Mouse (Mus musculus) embryonic facial prominence, embryonic 13.5 days (tissue): Measurements from ENCODE around the gene Krt28. TPM values are rescaled to one million over a fixed set of nuclear protein-coding genes. Genes with fewer than 3 reads are reported as not detected.

ENCODE experiments used
- ATAC-seq: fragments of 200-750 bp; cut with Nextera tagmentation; 2 replicates; pipeline ENCODE4 v1.8.0; 2017; ENCODE audit warnings: low read depth; ENCODE audit not compliant: insufficient number of reproducible peaks, insufficient read depth, low FRiP score, low TSS enrichment
- H3K27ac ChIP-seq: fragments of 300-500 bp; sonication (generic); 2 replicates; pipeline ENCODE4 v1.5.1; 2015; ENCODE audit warnings: moderate library complexity, mild to moderate bottlenecking, inconsistent platforms
- H3K27me3 ChIP-seq: fragments of 300-500 bp; sonication (generic); 2 replicates; pipeline ENCODE4 v1.6.1; 2015; ENCODE audit warnings: mild to moderate bottlenecking, inconsistent platforms
- H3K36me3 ChIP-seq: fragments of 300-500 bp; sonication (generic); 2 replicates; pipeline ENCODE4 v1.6.1; 2015; ENCODE audit warnings: mild to moderate bottlenecking, inconsistent platforms
- H3K4me1 ChIP-seq: fragments of 300-500 bp; sonication (generic); 2 replicates; pipeline ENCODE4 v1.6.1; 2015; ENCODE audit warnings: inconsistent platforms
- H3K4me2 ChIP-seq: fragments of 300-500 bp; sonication (generic); 2 replicates; pipeline ENCODE4 v1.6.1; 2015; ENCODE audit warnings: moderate library complexity, mild to moderate bottlenecking, inconsistent platforms
- H3K4me3 ChIP-seq: fragments of 300-500 bp; sonication (generic); 2 replicates; pipeline ENCODE4 v1.5.1; 2015; ENCODE audit warnings: mild to moderate bottlenecking, inconsistent platforms
- H3K9ac ChIP-seq: fragments of 300-500 bp; sonication (generic); 2 replicates; pipeline ENCODE4 v1.6.1; 2015; ENCODE audit warnings: mild to moderate bottlenecking, inconsistent platforms
- H3K9me3 ChIP-seq: fragments of 300-500 bp; sonication (generic); 2 replicates; pipeline ENCODE4 v1.6.1; 2016; ENCODE audit warnings: inconsistent platforms
- WGBS: fragments of 180-500 bp; shearing (Covaris S2); methylation state at CpG from one replicate; pipeline ENCODE4 v1.1.7; 2015; ENCODE audit warnings: mixed read lengths; 5-methylcytosine and 5-hydroxymethylcytosine counted together
- polyA plus RNA-seq: library from polyadenylated mRNA; unstranded; fragments of >200 nt; fragmentation: Nextera tagmentation; extraction: Ambion mirVana; gene quantifications from 2 replicates; pipeline ENCODE4 v1.2.1, GENCODE M21; 2015

Gene Krt28
- polyA plus RNA-seq, 1 experiment from 2014 or later, result 1.4 TPM

DNA sequence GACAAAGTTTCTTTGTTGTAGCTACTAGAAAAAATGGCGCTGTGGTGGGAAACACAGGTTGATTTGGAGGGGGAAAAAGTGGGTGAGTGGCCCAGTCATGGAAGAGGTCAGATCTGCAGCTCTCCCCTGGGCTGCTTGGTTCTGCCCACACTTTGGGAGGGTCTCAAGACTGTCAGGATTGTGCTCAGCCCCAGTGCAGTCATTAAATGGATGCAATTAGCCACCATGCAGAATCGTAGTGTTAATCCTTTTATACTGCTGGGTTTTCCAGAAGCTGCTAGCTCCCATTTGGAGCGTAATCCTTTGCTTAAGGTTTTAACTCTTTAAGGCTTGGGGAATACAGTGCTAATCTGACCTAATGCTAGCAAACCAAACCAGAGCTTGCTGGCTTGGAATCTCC, 21.3 kb upstream of the Krt28 start:
- Histone ChIP-seq H3K4me3 (no peak overlapping the region), H3K9me3 (no peaks in the 10 kb centered on the region), H3K4me2 (no peak overlapping the region), H3K27ac (no peak overlapping the region), H3K27me3 (peaks cover 11% of the 10 kb centered on the region), H3K4me1 (0 out of 2 replicates have a peak, but pooled peaks cover 3% of the 10 kb centered on the region), H3K9ac (no peak overlapping the region), H3K36me3 (no peaks in the 10 kb centered on the region)
- ATAC-seq, result no peak
- WGBS, result 33% methylated on average over 3 of the region's 3 CpGs

GRCm38 (mm10) chr11:99392492-99392891, 17.8 kb upstream of the Krt28 start:
- ATAC-seq, result no peak
- H3K27ac ChIP-seq, result no peak overlapping the region
- WGBS, result 83% methylated on average over 10 of the region's 10 CpGs

GRCm38 (mm10) chr11:99391375-99391774, 16.7 kb upstream of the Krt28 start:
- 67% methylated on average over 6 of the region's 6 CpGs for WGBS
- Histone ChIP-seq H3K27ac (peak overlapping the region; percentile 64; the same call in 1 of the 2 replicates), H3K4me1 (0 out of 2 replicates have a peak, but pooled peaks cover 10% of the 10 kb centered on the region)

More at GRCm38 (mm10) chr11:99392492-99392891, 17.8 kb upstream of the Krt28 start:
- H3K4me1 ChIP-seq, result 0 out of 2 replicates have a peak, but pooled peaks cover 3% of the 10 kb centered on the region
- H3K4me3 ChIP-seq, result no peak overlapping the region
- H3K9ac ChIP-seq, result no peak overlapping the region
- no peaks in the 10 kb centered on the region for H3K9me3 ChIP-seq
- H3K36me3 ChIP-seq, result no peaks in the 10 kb centered on the region
- H3K4me2 ChIP-seq, result no peak overlapping the region
- 0 out of 2 replicates have a peak, but pooled peaks cover 4% of the 10 kb centered on the region for H3K27me3 ChIP-seq

DNA sequence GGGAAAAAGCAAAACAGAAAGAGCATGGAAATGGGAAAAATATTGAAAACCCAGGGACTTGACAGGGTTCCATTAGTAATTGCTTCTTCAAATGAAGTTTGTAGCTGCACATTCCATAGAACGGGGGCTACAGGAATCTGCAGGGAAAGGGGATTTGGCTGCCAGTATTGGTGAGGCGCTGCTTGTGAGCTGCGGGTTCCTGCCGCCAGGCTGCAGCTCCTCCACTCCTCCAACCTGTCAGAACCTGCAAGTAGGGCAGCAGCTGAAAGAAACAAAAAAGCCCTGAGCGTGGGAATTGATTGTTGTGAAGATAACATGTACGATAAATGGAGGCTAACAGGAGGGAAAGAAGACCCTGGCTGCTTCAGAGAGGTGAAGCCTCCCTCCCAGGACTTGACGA, 16.2 kb upstream of the Krt28 start:
- H3K4me2 ChIP-seq, result no peak overlapping the region; the same call in 1 of the 2 replicates
- 63% methylated on average over 7 of the region's 7 CpGs for WGBS
- H3K9ac ChIP-seq, result no peak overlapping the region
- H3K4me3 ChIP-seq, result no peak overlapping the region
- H3K27me3 ChIP-seq, result no peaks in the 10 kb centered on the region
- ATAC-seq, result no peak
- peak overlapping the region; percentile 64; the same call in 1 of the 2 replicates for H3K27ac ChIP-seq
- no peaks in the 10 kb centered on the region for H3K9me3 ChIP-seq
- H3K36me3 ChIP-seq, result no peaks in the 10 kb centered on the region
- H3K4me1 ChIP-seq, result 0 out of 2 replicates have a peak, but pooled peaks cover 10% of the 10 kb centered on the region

More at GRCm38 (mm10) chr11:99391375-99391774, 16.7 kb upstream of the Krt28 start:
- no peaks in the 10 kb centered on the region for H3K36me3 ChIP-seq
- no peak for ATAC-seq
- no peak overlapping the region for H3K9ac ChIP-seq
- no peaks in the 10 kb centered on the region for H3K9me3 ChIP-seq
- H3K4me3 ChIP-seq, result no peak overlapping the region
- no peak overlapping the region; the same call in 1 of the 2 replicates for H3K4me2 ChIP-seq
- H3K27me3 ChIP-seq, result no peaks in the 10 kb centered on the region

GRCm38 (mm10) chr11:99389264-99389663, 14.6 kb upstream of the Krt28 start, which contains the start of gene Krt10:
Gene Krt10 (minus strand): TSS chr11:99389364.
- no peak within 1 kb of the TSS for H3K9ac ChIP-seq
- no peak within 1 kb of the TSS for H3K4me3 ChIP-seq
- WGBS, result 84% methylated on average over 4 of the region's 4 CpGs
- ATAC-seq, result no peak
- H3K4me1 ChIP-seq, result 0 out of 2 replicates have a peak, but pooled peaks cover 10% of the 10 kb centered on the region
- no peak within 1 kb of the TSS for H3K4me2 ChIP-seq
- H3K27ac ChIP-seq, result no peak within 1 kb of the TSS
- H3K9me3 ChIP-seq, result no peaks in the 10 kb centered on the region
- H3K27me3 ChIP-seq, result peaks cover 2% of the 10 kb centered on the region; the same call in 1 of the 2 replicates
- no peaks in the 10 kb centered on the region for H3K36me3 ChIP-seq

DNA sequence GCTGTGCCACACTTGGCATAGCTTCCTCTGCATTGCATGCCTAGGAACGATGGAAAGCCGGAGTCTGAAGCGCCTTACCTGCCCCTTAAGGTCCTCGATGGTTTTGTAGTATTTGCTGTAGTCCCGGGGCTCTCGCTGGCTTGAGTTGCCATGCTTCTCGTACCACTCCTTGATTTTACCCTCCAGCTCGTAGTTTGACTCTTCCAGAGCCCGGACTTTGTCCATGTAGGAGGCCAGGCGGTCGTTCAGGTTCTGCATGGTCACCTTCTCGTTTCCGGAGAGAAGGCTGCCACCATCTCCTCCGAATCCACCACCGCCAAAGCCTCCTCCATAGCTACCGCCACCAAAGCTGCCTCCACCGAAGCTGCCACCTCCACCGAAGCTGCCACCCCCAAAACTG, 14.0 kb upstream of the Krt28 start:
- Histone ChIP-seq H3K4me1 (0 out of 2 replicates have a peak, but pooled peaks cover 10% of the 10 kb centered on the region), H3K27me3 (peaks cover 4% of the 10 kb centered on the region; the same call in 1 of the 2 replicates), H3K4me3 (no peak overlapping the region), H3K27ac (no peak overlapping the region), H3K9me3 (no peaks in the 10 kb centered on the region), H3K4me2 (no peak overlapping the region), H3K36me3 (no peaks in the 10 kb centered on the region), H3K9ac (no peak overlapping the region)
- 95% methylated on average over 18 of the region's 18 CpGs for WGBS
- ATAC-seq, result no peak

- peaks cover 20% of the 10 kb centered on the region for H3K27me3 ChIP-seq
Measured at GRCm38 (mm10) chr11:99385813-99386721, 11.4 kb upstream of the Krt28 start.

GRCm38 (mm10) chr11:99379568-99379967, 4.9 kb upstream of the Krt28 start:
- Histone ChIP-seq H3K27ac (no peak overlapping the region), H3K4me3 (no peak overlapping the region), H3K4me1 (no peaks in the 10 kb centered on the region), H3K9me3 (no peaks in the 10 kb centered on the region), H3K27me3 (peaks cover 20% of the 10 kb centered on the region), H3K36me3 (no peaks in the 10 kb centered on the region), H3K9ac (no peak overlapping the region), H3K4me2 (no peak overlapping the region)
- ATAC-seq, result no peak
- 11% methylated on average over 5 of the region's 5 CpGs for WGBS

More at GRCm38 (mm10) chr11:99385813-99386721, 11.4 kb upstream of the Krt28 start:
- Histone ChIP-seq H3K36me3 (no peaks in the 10 kb centered on the region), H3K4me1 (0 out of 2 replicates have a peak, but pooled peaks cover 7% of the 10 kb centered on the region), H3K9me3 (no peaks in the 10 kb centered on the region), H3K9ac (peak overlapping the region; percentile 79), H3K27ac (peak overlapping the region; percentile 98), H3K4me3 (peak overlapping the region; percentile 59), H3K4me2 (peak overlapping the region; percentile 66)
- WGBS, result under 1% methylated on average over 71 of the region's 71 CpGs
- peak; percentile 80; the same call in 1 of the 2 replicates for ATAC-seq

GRCm38 (mm10) chr11:99369853-99370451, 4.8 kb downstream of the Krt28 start:
- no peak overlapping the region for H3K4me2 ChIP-seq
- no peaks in the 10 kb centered on the region; the same call in 1 of the 2 replicates for H3K27me3 ChIP-seq
- no peaks in the 10 kb centered on the region for H3K36me3 ChIP-seq
- no peak overlapping the region for H3K27ac ChIP-seq
- no peaks in the 10 kb centered on the region for H3K9me3 ChIP-seq
- no peak for ATAC-seq
- H3K9ac ChIP-seq, result no peak overlapping the region
- 84% methylated on average over 8 of the region's 8 CpGs for WGBS
- no peaks in the 10 kb centered on the region for H3K4me1 ChIP-seq
- no peak overlapping the region for H3K4me3 ChIP-seq

- no peaks in the 10 kb centered on the region for H3K4me1 ChIP-seq
- no peak overlapping the region for H3K9ac ChIP-seq
- no peak overlapping the region for H3K27ac ChIP-seq
- H3K36me3 ChIP-seq, result no peaks in the 10 kb centered on the region
- no peak for ATAC-seq
- H3K9me3 ChIP-seq, result no peaks in the 10 kb centered on the region
- H3K4me3 ChIP-seq, result no peak overlapping the region
- 18% methylated on average over 3 of the region's 3 CpGs for WGBS
- H3K4me2 ChIP-seq, result no peak overlapping the region
- H3K27me3 ChIP-seq, result no peaks in the 10 kb centered on the region; the same call in 1 of the 2 replicates
Measured at GRCm38 (mm10) chr11:99369229-99369628, 5.5 kb downstream of the Krt28 start.

DNA sequence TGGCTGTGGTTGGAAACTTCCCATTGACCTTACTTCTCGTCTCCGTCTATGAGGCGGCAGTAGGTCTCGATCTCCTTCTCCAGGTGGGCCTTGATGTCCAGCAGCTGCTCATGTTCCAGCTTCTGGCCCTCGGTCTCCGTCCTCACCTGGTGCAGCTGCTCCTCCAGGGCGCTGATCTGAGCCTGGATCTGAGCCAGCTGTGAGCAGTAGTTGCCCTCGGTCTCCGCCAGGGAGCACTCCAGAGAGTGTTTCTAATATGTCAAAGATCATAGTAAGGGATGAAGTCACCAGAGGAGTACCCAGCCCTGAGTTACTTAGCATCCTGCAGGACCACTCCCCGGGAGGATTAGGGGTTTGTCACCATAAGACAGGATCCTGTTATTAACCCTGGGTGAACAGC, 7.9 kb downstream of the Krt28 start:
- ATAC-seq, result no peak
- Histone ChIP-seq H3K9ac (no peak overlapping the region), H3K27me3 (no peaks in the 10 kb centered on the region; the same call in 1 of the 2 replicates), H3K4me3 (no peak overlapping the region), H3K4me2 (no peak overlapping the region), H3K4me1 (no peaks in the 10 kb centered on the region), H3K9me3 (no peaks in the 10 kb centered on the region), H3K27ac (no peak overlapping the region), H3K36me3 (no peaks in the 10 kb centered on the region)
- 48% methylated on average over 10 of the region's 10 CpGs for WGBS
